Mouse (Mus musculus) stomach, postnatal 0 days (tissue): ENCODE data around the gene Ttc5. TPM values are rescaled to one million over a fixed set of nuclear protein-coding genes. Genes with fewer than 3 reads are reported as not detected.

Experiments
- ATAC-seq: fragments of 200-750 bp; cut with Nextera tagmentation; 2 replicates; pipeline ENCODE4 v1.8.0; 2017; ENCODE audit not compliant: low FRiP score, low TSS enrichment
- DNase-seq: peaks from one replicate; pipeline ENCODE4 v3.0.0-alpha.2; 2016; ENCODE audit warnings: low spot score
- H3K27ac ChIP-seq: fragments of 300-500 bp; sonication (generic); replicated peaks from 2 replicates; pipeline ENCODE4 v1.5.1; 2014; ENCODE audit warnings: mild to moderate bottlenecking, control low read depth
- H3K27me3 ChIP-seq: fragments of 300-500 bp; sonication (generic); 2 replicates; pipeline ENCODE4 v1.6.1; 2014; ENCODE audit warnings: low read length; ENCODE audit not compliant: control insufficient read depth, insufficient read depth
- H3K36me3 ChIP-seq: fragments of 300-500 bp; sonication (generic); 2 replicates; pipeline ENCODE4 v1.6.1; 2014; ENCODE audit warnings: low read length, mixed read lengths; ENCODE audit not compliant: control insufficient read depth, insufficient read depth
- H3K4me1 ChIP-seq: fragments of 300-500 bp; sonication (generic); replicated peaks from 2 replicates; pipeline ENCODE4 v1.6.1; 2014; ENCODE audit warnings: antibody characterized with exemption; ENCODE audit not compliant: control insufficient read depth, insufficient read depth
- H3K4me2 ChIP-seq: fragments of 300-500 bp; sonication (generic); replicated peaks from 2 replicates; pipeline ENCODE4 v1.6.1; 2014; ENCODE audit warnings: low read depth, mild to moderate bottlenecking, control low read depth, moderate library complexity
- H3K4me3 ChIP-seq: fragments of 300-500 bp; sonication (generic); 2 replicates; pipeline ENCODE4 v1.5.1; 2014; ENCODE audit warnings: low read depth, low read length, control low read depth
- H3K9ac ChIP-seq: fragments of 300-500 bp; sonication (generic); 2 replicates; pipeline ENCODE4 v1.6.1; 2014; ENCODE audit warnings: mild to moderate bottlenecking, low read length, control low read depth, mixed read lengths
- H3K9me3 ChIP-seq: fragments of 300-500 bp; sonication (generic); 2 replicates; pipeline ENCODE4 v1.6.1; 2016; ENCODE audit warnings: low read length; ENCODE audit not compliant: control insufficient read depth
- CTCF ChIP-seq: IDR thresholded peaks from 2 replicates; pipeline ENCODE4 v1.5.1; 2016; ENCODE audit warnings: antibody characterized with exemption, low read depth, mild to moderate bottlenecking, moderate library complexity
- EP300 ChIP-seq: optimal IDR thresholded peaks from 2 replicates; pipeline ENCODE3; 2016; ENCODE audit warnings: antibody characterized with exemption
- WGBS: fragments of 180-500 bp; shearing (Covaris S2); extraction: QIAGEN DNeasy Blood & Tissue Kit; methylation state at CpG from one replicate; pipeline ENCODE4 v1.1.7; 2014; 5-methylcytosine and 5-hydroxymethylcytosine counted together
- polyA plus RNA-seq: library from polyadenylated mRNA; unstranded; fragments of >200 nt; fragmentation: Nextera tagmentation; extraction: Ambion mirVana; gene quantifications from 2 replicates; pipeline ENCODE4 v1.2.1, GENCODE M21; 2015

The Ttc5 gene
- polyA plus RNA-seq, 1 experiment from 2014 or later = 37.0 TPM

DNA sequence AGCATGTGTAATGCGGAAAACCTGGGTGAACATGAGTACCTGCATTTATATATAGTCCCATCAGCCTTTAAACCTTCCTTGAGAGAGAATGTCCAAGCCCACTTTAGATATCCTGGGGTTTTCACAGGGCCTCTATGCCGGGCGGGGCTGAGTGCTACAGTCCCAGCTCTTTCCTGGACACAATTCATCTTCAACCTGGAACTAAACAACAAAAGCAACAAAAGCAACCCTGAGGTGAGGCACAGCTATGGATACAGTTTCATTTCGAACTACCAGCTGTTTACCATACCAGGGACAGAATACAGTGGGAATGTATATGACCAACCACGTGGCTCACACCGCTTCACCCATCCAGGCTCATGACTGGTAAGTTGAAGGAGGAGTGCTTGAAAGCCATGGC lies 17.1 kb upstream of the Ttc5 start:
- no peak for DNase-seq
- Histone ChIP-seq H3K4me3 (no peak overlapping the region), H3K9ac (no peak overlapping the region), H3K36me3 (no peaks in the 10 kb centered on the region), H3K27ac (no peak overlapping the region), H3K9me3 (no peaks in the 10 kb centered on the region), H3K4me2 (no peak overlapping the region), H3K4me1 (no peaks in the 10 kb centered on the region), H3K27me3 (no peaks in the 10 kb centered on the region)
- no peak for ATAC-seq
- TF ChIP-seq EP300 = no peak
- TF ChIP-seq CTCF = no peak
- 84% methylated on average over 6 of the region's 6 CpGs for WGBS

DNA sequence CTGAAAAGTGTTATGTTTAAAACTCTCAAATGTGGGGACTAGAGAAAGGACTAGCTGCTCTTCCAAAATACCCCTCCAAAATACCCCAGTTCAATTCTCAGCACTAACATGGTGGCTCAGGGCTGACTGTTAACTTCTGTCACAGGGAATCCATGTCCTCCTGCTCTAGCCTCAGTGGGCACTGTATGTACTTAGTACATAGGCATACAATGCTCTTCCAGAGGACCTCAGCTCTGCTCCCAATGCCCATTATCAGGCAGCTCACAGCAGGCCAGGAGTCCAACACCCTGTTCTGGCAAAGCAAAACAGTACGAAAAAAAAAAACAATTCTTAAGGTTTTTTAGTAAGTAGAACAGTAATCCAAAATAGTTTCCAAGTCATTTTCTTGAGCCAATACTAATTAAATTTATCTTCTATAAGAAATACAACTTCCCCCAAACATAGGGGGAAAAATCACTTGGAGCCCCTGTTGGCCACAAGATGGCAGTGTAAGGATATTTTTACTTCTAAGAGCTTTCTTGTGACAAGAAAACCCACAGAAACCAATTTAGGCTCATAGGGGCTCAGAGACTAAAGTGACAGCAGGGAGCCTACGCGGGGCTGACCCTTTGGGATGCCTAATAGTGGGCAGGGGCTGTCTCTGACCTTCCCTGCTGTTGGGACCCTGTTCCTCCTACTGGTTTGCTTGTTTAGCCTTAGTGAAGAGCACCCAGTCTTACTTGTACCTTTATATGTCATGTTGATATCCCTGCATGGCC lies 14.4 kb upstream of the Ttc5 start:
- H3K27ac ChIP-seq = no peak overlapping the region
- no peaks in the 10 kb centered on the region for H3K36me3 ChIP-seq
- H3K4me1 ChIP-seq = no peaks in the 10 kb centered on the region
- H3K9me3 ChIP-seq = no peaks in the 10 kb centered on the region
- TF ChIP-seq EP300 (no peak), CTCF (peak; percentile 77)
- H3K27me3 ChIP-seq = no peaks in the 10 kb centered on the region
- no peak overlapping the region for H3K4me3 ChIP-seq
- no peak for ATAC-seq
- H3K4me2 ChIP-seq = no peak overlapping the region
- DNase-seq = peak; percentile 18
- WGBS = 7% methylated on average over 3 of the region's 3 CpGs
- no peak overlapping the region for H3K9ac ChIP-seq

DNA sequence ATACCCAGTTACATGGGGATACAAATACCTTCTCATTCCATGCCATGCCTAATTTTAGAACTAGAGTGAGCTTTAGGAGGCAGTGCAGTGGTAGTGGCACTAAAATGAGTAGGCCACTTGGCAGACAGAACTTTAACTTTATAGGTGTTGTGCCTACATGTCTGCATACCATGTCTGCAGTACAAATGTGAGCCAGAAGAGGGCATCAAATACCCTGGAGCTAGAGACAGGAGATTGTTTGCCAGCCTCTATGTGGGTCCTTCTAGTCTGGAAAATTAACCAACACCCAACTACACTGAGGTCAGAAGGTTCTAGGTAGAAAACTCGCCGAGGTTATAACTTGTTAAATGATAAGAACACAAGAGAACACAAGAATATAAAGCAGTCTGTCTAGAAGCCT lies 13.2 kb upstream of the Ttc5 start:
- Histone ChIP-seq H3K36me3 (no peaks in the 10 kb centered on the region), H3K4me1 (no peaks in the 10 kb centered on the region), H3K27ac (no peak overlapping the region), H3K4me3 (no peak overlapping the region), H3K9ac (no peak overlapping the region), H3K9me3 (no peaks in the 10 kb centered on the region), H3K27me3 (no peaks in the 10 kb centered on the region), H3K4me2 (no peak overlapping the region)
- DNase-seq (no peak), ATAC-seq (no peak)
- WGBS = 51% methylated on average over 2 of the region's 2 CpGs
- peak; percentile 61 for TF ChIP-seq CTCF
- no peak for TF ChIP-seq EP300

DNA sequence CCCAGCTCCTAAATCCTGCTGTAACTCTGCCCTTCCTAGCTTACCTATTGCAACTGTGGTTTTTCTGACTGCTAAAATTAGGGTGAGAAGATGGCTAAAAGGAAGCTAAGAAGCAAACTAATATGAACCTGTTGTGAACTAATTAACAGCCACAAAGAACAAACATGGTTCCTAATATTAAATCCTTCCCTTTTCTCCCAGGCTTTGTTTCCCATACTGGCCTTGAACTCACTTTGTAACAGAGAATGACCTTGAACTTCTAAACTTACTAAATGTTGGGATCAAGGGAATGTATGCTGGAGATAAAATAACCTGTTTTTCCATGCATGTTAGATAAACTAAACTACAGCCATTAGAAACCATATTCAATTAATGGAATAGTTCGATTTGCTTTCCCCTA lies 11.1 kb upstream of the Ttc5 start:
- WGBS = 86% methylated on average over 1 of the region's 1 CpGs
- H3K4me2 ChIP-seq = no peak overlapping the region
- H3K9ac ChIP-seq = no peak overlapping the region
- ATAC-seq (no peak), DNase-seq (no peak)
- no peaks in the 10 kb centered on the region for H3K36me3 ChIP-seq
- no peak overlapping the region for H3K4me3 ChIP-seq
- no peaks in the 10 kb centered on the region for H3K9me3 ChIP-seq
- H3K27ac ChIP-seq = no peak overlapping the region
- no peaks in the 10 kb centered on the region for H3K27me3 ChIP-seq
- no peaks in the 10 kb centered on the region for H3K4me1 ChIP-seq
- TF ChIP-seq CTCF (no peak), EP300 (no peak)

DNA sequence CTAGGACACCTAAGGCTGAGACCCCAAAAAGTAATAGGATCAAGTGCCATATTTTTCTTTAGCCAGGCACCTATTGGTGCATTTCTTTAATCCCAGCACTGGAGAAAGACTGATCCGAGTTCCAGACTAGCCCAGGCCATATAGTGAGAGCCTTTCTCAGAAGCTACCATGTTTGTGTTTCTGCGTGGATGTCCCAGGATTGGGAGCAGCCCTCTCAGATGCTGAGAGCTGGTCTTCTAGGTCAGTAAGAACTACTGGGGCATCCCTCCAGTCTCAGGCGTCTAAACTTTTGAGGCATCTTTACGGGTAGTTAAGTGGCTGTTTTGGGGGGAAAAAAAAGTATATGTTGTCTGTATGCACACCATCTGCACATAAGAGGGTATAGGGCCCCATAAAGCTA lies 10.6 kb upstream of the Ttc5 start:
- H3K27me3 ChIP-seq = no peaks in the 10 kb centered on the region
- no peak overlapping the region for H3K4me3 ChIP-seq
- no peak overlapping the region for H3K4me2 ChIP-seq
- no peaks in the 10 kb centered on the region for H3K36me3 ChIP-seq
- no peak for DNase-seq
- H3K4me1 ChIP-seq = no peaks in the 10 kb centered on the region
- H3K9ac ChIP-seq = no peak overlapping the region
- TF ChIP-seq EP300 = no peak
- TF ChIP-seq CTCF = no peak
- no peak overlapping the region for H3K27ac ChIP-seq
- no peaks in the 10 kb centered on the region for H3K9me3 ChIP-seq
- WGBS = 87% methylated on average over 4 of the region's 4 CpGs
- no peak for ATAC-seq

DNA sequence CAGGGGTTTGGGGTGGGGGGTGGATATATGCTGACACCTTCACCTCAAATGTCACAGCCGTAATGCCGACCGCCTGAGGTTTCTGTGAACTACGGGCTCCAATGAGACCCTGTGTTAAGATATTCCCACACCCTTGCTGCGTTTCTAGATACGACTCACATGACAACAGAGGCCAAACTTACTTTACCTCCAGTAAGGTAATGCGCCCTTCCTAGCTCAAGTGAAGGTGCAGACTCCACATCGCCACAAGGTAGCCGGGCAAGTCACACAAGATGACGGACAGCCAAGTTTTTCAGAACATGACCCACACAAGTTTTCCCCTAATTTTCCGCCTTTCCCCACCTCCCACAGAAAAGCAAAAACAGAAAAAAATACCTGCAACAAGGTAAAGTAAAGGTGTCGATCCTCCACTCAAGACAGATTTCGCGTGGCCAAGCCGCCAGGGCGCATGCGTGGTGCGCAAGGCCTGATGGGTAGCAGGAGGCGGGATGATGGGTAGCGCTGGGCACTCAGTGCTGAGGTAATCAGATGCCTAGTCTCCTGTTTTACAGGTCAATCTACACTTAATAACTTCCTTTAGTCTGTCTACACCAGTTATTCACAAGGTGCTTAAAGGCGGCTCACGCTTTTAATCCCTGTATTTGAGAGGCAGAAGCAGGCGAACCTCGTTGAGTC lies 10.1 kb upstream of the Ttc5 start:
- Histone ChIP-seq H3K27me3 (no peaks in the 10 kb centered on the region), H3K4me3 (no peak overlapping the region), H3K9ac (no peak overlapping the region), H3K36me3 (no peaks in the 10 kb centered on the region), H3K27ac (no peak overlapping the region), H3K4me1 (no peaks in the 10 kb centered on the region), H3K9me3 (no peaks in the 10 kb centered on the region), H3K4me2 (no peak overlapping the region)
- 91% methylated on average over 24 of the region's 24 CpGs for WGBS
- TF ChIP-seq EP300 (no peak), CTCF (no peak)
- ATAC-seq (no peak), DNase-seq (no peak)
